In the genomic region with DNA sequence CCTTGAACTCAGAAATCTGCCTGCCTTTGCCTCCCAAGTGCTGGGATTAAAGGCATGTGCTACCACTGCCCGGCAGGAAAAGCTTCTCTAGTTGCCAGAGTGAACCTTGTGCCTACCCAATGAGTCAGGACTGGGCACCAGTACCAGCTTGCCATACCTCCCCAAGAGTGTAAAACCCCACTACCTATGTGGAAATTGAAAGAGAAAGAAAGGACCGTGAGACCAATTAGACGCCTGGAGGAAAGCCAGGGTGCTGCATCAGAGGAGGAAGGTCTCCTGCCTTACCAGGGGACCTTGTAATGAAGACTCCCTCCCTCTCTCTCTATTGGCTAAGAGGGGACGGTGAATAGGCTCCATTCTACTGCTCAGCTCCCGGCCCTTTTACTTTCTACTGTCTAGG, we compare ENCODE assay signal across 23 mouse cellular contexts. TPM values are rescaled to one million over a fixed set of nuclear protein-coding genes. Genes with fewer than 3 reads are reported as not detected.
DNase-seq lines count a peak whose midpoint lies in the region; ATAC-seq and TF ChIP-seq lines count a peak whose summit lies in the region.
"Had no signal": no experiment of that assay in that cellular context is flagged by ENCODE, and none has a peak within 500 bp of the region (broad histone marks: within the 10 kb centered on the region; RNA-seq: fewer than 3 reads in every experiment).

No protein-coding gene starts in this region.

- H3K4me1 ChIP-seq in hindbrain, embryonic 12.5 days = peaks cover 37% of the 10 kb centered on the region
- H3K4me1 ChIP-seq in hindbrain, postnatal 0 days (ENCODE audit: insufficient read depth, low read length) = peaks cover 23% of the 10 kb centered on the region
- H3K4me1 ChIP-seq in small intestine, adult 2 months (ENCODE audit: control insufficient read depth, insufficient read depth, insufficient read length, low read length) = peaks cover 3% of the 10 kb centered on the region; the same call in 1 of the 2 replicates

- 65% methylated on average over 5 of the region's 5 CpGs for WGBS in hindbrain, embryonic 12.5 days
- WGBS in hindbrain, postnatal 0 days = 51% methylated on average over 5 of the region's 5 CpGs
- whole genome bisulfite sequencing in small intestine, adult 2 months = 18% methylated on average over 5 of the region's 5 CpGs

- H3K4me3 ChIP-seq in hindbrain, embryonic 12.5 days = no peak overlapping the region
- no peak overlapping the region for H3K4me3 ChIP-seq in hindbrain, postnatal 0 days (ENCODE audit: low read length)
- no peak overlapping the region for H3K4me3 ChIP-seq in small intestine, adult 2 months (ENCODE audit: low read depth, low read length)
- H3K4me3 ChIP-seq: embryonic facial prominence, embryonic 15.5 days; erythroblast, embryonic 14.5 days; forebrain, embryonic 10.5 days; gastrocnemius, adult 2 months; heart, embryonic 13.5 days; hindbrain, embryonic 15.5 days had no signal

- no peaks in the 10 kb centered on the region for H3K9me3 ChIP-seq in hindbrain, embryonic 12.5 days (replicated peaks)
- H3K9me3 ChIP-seq in hindbrain, postnatal 0 days (ENCODE audit: low read length) = no peaks in the 10 kb centered on the region
- H3K9me3 ChIP-seq: embryonic facial prominence, embryonic 15.5 days; forebrain, embryonic 10.5 days; G1E; heart, embryonic 13.5 days; hindbrain, embryonic 15.5 days had no signal

- no peak for DNase-seq in hindbrain, postnatal 0 days (ENCODE audit: low spot score)
- DNase-seq in 3134 (ENCODE audit: extremely low read depth, insufficient read length, low spot score) (peak; percentile 14), NIH3T3 (ENCODE audit: low read depth) (peak; percentile 57)
- no peak for DNase-seq in lung, postnatal 36 days
- DNase-seq in cerebellum, adult 9-11 months = no peak
- DNase-seq: adrenal gland, postnatal 14 days; cerebellum, adult 2 months; cerebellum, postnatal 14 days; embryo, embryonic 11 days; gastrocnemius, adult 2 months; gastrocnemius, postnatal 25 days; heart, postnatal 36 days had no signal

- no peak for TF ChIP-seq POLR2A in small intestine, adult 2 months (IDR thresholded peaks at IDR 0.05; ENCODE audit: low read depth, low read length)

- H3K4me2 ChIP-seq in hindbrain, embryonic 12.5 days (replicated peaks) = no peak overlapping the region
- no peak overlapping the region for H3K4me2 ChIP-seq in hindbrain, postnatal 0 days (ENCODE audit: low read depth, low read length)
- H3K4me2 ChIP-seq: embryonic facial prominence, embryonic 15.5 days; heart, embryonic 13.5 days; hindbrain, embryonic 15.5 days had no signal

- no peak overlapping the region for H3K9ac ChIP-seq in hindbrain, embryonic 12.5 days
- H3K9ac ChIP-seq in hindbrain, postnatal 0 days (replicated peaks; ENCODE audit: low read length) = no peak overlapping the region
- H3K9ac ChIP-seq: embryonic facial prominence, embryonic 15.5 days; heart, embryonic 13.5 days; hindbrain, embryonic 15.5 days had no signal

- 0 out of 2 replicates have a peak overlapping the region, but pooled peaks have one; percentile 35 for H3K27ac ChIP-seq in hindbrain, embryonic 12.5 days
- no peak overlapping the region for H3K27ac ChIP-seq in hindbrain, postnatal 0 days
- H3K27ac ChIP-seq in small intestine, adult 2 months (ENCODE audit: insufficient read depth, low read depth, low read length) = no peak overlapping the region
- H3K27ac ChIP-seq: embryonic facial prominence, embryonic 15.5 days; forebrain, embryonic 10.5 days; gastrocnemius, adult 2 months; heart, embryonic 13.5 days; hindbrain, embryonic 15.5 days had no signal

- H3K27me3 ChIP-seq in hindbrain, embryonic 12.5 days = no peaks in the 10 kb centered on the region
- H3K27me3 ChIP-seq in hindbrain, postnatal 0 days (ENCODE audit: insufficient read depth, low read length) = no peaks in the 10 kb centered on the region
- no peaks in the 10 kb centered on the region for H3K27me3 ChIP-seq in small intestine, adult 2 months (ENCODE audit: control insufficient read depth, insufficient read depth, low read length)
- H3K27me3 ChIP-seq: embryonic facial prominence, embryonic 15.5 days; heart, embryonic 13.5 days; hindbrain, embryonic 15.5 days had no signal

- TF ChIP-seq CTCF in hindbrain, postnatal 0 days (IDR thresholded peaks at IDR 0.05; ENCODE audit: low read depth) = no peak
- TF ChIP-seq CTCF in small intestine, adult 2 months (IDR thresholded peaks at IDR 0.05; ENCODE audit: extremely low read depth, insufficient read length, insufficient replicate concordance, low read depth, low read length) = peak; percentile 12; the same call in 1 of the 2 replicates

- no peak for ATAC-seq in hindbrain, embryonic 12.5 days (ENCODE audit: low FRiP score)
- ATAC-seq in hindbrain, postnatal 0 days = no peak
- ATAC-seq: forebrain, embryonic 14.5 days; inflammation-experienced regulatory T-cells, adult 6 months; intestine, postnatal 0 days had no signal

- H3K36me3 ChIP-seq in hindbrain, embryonic 12.5 days = no peaks in the 10 kb centered on the region
- H3K36me3 ChIP-seq in hindbrain, postnatal 0 days (ENCODE audit: insufficient read depth, low read length) = no peaks in the 10 kb centered on the region
- no peaks in the 10 kb centered on the region for H3K36me3 ChIP-seq in small intestine, adult 2 months (ENCODE audit: control insufficient read depth, insufficient read depth, low read length)
- H3K36me3 ChIP-seq: embryonic facial prominence, embryonic 15.5 days; forebrain, embryonic 10.5 days; heart, embryonic 13.5 days; hindbrain, embryonic 15.5 days had no signal

RNA-seq across cellular contexts. Expression of a gene that starts 59.4 kb away (rescaled TPM):
- polyA plus RNA-seq in hindbrain, embryonic 12.5 days (2016; fragmentation: Nextera tagmentation; extraction: Ambion mirVana) = 29.3 and 34.8 TPM in 2 replicates
- 30.3 and 37.6 TPM in 2 replicates for total RNA-seq in hindbrain, postnatal 0 days (2014; rRNA removed)
- polyA plus RNA-seq in hindbrain, postnatal 0 days (2015; fragmentation: Nextera tagmentation; extraction: Ambion mirVana) = 44.4 and 46.0 TPM in 2 replicates
- 11.2 and 20.2 TPM in 2 replicates for polyA plus RNA-seq in small intestine, adult 2 months (2012; rRNA removed)

Comparison
In these comparisons a context has a peak if more than half of its experiments do, and no peak if none do; other contexts are left out.
1. DNase-seq: peak in 3134 (single experiment) and NIH3T3 (single experiment); none in hindbrain, postnatal 0 days (single experiment), lung, postnatal 36 days (single experiment) and cerebellum, adult 9-11 months (single experiment).